Mouse (Mus musculus): ENCODE results near the gene Dpy19l1.

GRCm38 (mm10) chr9:24425679-24426078, 77.3 kb downstream of the Dpy19l1 start:
- TF ChIP-seq HCFC1 (IDR thresholded peaks at IDR 0.05; ENCODE audit: borderline replicate concordance, insufficient read depth, low read length), result no peak
- no peak for TF ChIP-seq CHD2 (IDR thresholded peaks at IDR 0.05; ENCODE audit: low read depth, low read length)
- TF ChIP-seq ZNF384 (IDR thresholded peaks at IDR 0.05; ENCODE audit: low read depth, low read length), result no peak
